Mouse (Mus musculus) heart, postnatal 0 days (tissue): ENCODE measurements around the gene Runx3. TPM values are rescaled to one million over a fixed set of nuclear protein-coding genes. Genes with fewer than 3 reads are reported as not detected.

Source experiments
- ATAC-seq: fragments of 200-750 bp; cut with Nextera tagmentation; 2 replicates; pipeline ENCODE4 v1.8.0; 2017; ENCODE audit warnings: low read depth, moderate number of reproducible peaks, moderate library complexity; ENCODE audit not compliant: insufficient read depth
- DNase-seq: peaks from one replicate; pipeline ENCODE4 v3.0.0-alpha.2; 2016; ENCODE audit warnings: low spot score
- H3K27ac ChIP-seq: fragments of 300-500 bp; sonication (generic); 2 replicates; pipeline ENCODE4 v1.5.1; 2014; ENCODE audit warnings: low read depth, mild to moderate bottlenecking
- H3K27me3 ChIP-seq: fragments of 300-500 bp; sonication (generic); 2 replicates; pipeline ENCODE4 v1.6.1; 2014; ENCODE audit warnings: low read length, mixed read lengths; ENCODE audit not compliant: control insufficient read depth, insufficient read depth
- H3K36me3 ChIP-seq: fragments of 300-500 bp; sonication (generic); replicated peaks from 2 replicates; pipeline ENCODE4 v1.6.1; 2014; ENCODE audit warnings: low read length, mixed read lengths; ENCODE audit not compliant: control insufficient read depth, insufficient read depth
- H3K4me1 ChIP-seq: fragments of 300-500 bp; sonication (generic); 2 replicates; pipeline ENCODE4 v1.6.1; 2014; ENCODE audit warnings: antibody characterized with exemption; ENCODE audit not compliant: control insufficient read depth, insufficient read depth
- H3K4me2 ChIP-seq: fragments of 300-500 bp; sonication (generic); 2 replicates; pipeline ENCODE4 v1.6.1; 2014; ENCODE audit warnings: low read depth, mild to moderate bottlenecking, low read length, moderate library complexity
- H3K4me3 ChIP-seq: fragments of 300-500 bp; sonication (generic); 2 replicates; pipeline ENCODE4 v1.5.1; 2014; ENCODE audit warnings: low read depth, low read length
- H3K9ac ChIP-seq: fragments of 300-500 bp; sonication (generic); replicated peaks from 2 replicates; pipeline ENCODE4 v1.6.1; 2014; ENCODE audit warnings: low read depth, low read length, mixed read lengths
- H3K9me3 ChIP-seq: fragments of 300-500 bp; sonication (generic); replicated peaks from 2 replicates; pipeline ENCODE4 v1.6.1; 2016; ENCODE audit warnings: low read length; ENCODE audit not compliant: control insufficient read depth
- CTCF ChIP-seq: IDR thresholded peaks from 2 replicates; pipeline ENCODE4 v1.5.1; 2016; ENCODE audit warnings: antibody characterized with exemption, control low read depth, low read depth
- EP300 ChIP-seq: IDR thresholded peaks from 2 replicates; pipeline ENCODE4 v1.6.1; 2016; ENCODE audit warnings: antibody characterized with exemption, low read depth
- WGBS: fragments of 180-500 bp; shearing (Covaris S2); extraction: QIAGEN DNeasy Blood & Tissue Kit; methylation state at CpG from one replicate; pipeline ENCODE4 v1.1.7; 2014; 5-methylcytosine and 5-hydroxymethylcytosine counted together
- polyA plus RNA-seq: library from polyadenylated mRNA; unstranded; fragments of >200 nt; fragmentation: Nextera tagmentation; extraction: Ambion mirVana; gene quantifications from 2 replicates; pipeline ENCODE4 v1.2.1, GENCODE M21; 2015
- total RNA-seq: library from RNA; depleted of rRNA; stranded (reverse); fragments of >200 nt; gene quantifications from 2 replicates; pipeline ENCODE4 v1.2.3, GENCODE M21; 2014; ENCODE audit warnings: low replicate concordance

Runx3 gene
- total and polyA plus RNA-seq, 2 experiments from 2014 or later, result 0.07 to 0.11 TPM

DNA sequence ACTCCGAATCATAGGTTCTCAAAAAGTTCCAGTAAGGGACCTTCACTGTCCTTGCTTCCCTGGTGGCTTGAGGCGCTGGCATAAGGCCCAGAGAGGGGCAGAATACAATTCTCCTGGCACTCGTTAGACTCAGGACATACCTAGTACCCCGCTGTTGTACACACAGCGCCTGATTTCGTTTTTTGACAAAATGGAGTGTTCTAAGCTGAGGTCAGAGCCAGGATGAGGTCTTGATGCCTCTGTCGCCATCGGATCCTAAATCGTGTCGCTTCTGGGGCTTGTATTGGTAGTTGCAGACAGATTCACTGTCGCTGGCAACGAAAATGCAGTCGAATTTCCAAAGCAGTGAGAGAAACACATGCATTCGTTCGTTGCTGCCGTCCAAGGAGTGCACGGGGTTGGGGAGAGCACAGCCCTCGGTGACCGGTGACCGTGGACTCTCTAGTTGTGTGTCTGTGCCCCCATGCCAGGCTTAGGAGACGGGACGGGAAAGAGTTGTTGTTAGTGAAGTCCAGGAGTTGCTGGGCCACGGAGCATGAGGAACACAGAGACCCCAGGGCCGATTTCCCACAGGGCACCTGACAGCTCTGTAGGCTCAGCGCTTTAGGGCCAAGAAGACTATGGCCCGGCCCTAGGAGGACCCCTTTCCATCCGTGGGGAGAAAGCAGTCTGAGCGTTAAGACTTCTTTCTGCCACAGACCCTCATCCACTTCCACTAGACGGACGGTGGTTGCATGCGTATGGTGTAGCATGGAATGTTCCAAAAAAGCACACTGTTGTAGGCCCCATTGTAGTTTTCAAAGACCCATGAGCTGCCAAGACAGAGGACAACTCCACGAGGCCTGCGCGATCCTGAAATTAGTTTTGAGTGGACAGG is 30.9 kb downstream of the Runx3 start:
- TF ChIP-seq EP300 (no peak), CTCF (no peak)
- Histone ChIP-seq H3K27me3 (peaks cover 100% of the 10 kb centered on the region), H3K4me3 (no peak overlapping the region), H3K9me3 (no peaks in the 10 kb centered on the region), H3K9ac (no peak overlapping the region), H3K36me3 (no peaks in the 10 kb centered on the region), H3K27ac (no peak overlapping the region), H3K4me2 (no peak overlapping the region), H3K4me1 (no peaks in the 10 kb centered on the region)
- DNase-seq (peak; percentile 5), ATAC-seq (no peak)
- 12% methylated on average over 34 of the region's 34 CpGs for WGBS

DNA sequence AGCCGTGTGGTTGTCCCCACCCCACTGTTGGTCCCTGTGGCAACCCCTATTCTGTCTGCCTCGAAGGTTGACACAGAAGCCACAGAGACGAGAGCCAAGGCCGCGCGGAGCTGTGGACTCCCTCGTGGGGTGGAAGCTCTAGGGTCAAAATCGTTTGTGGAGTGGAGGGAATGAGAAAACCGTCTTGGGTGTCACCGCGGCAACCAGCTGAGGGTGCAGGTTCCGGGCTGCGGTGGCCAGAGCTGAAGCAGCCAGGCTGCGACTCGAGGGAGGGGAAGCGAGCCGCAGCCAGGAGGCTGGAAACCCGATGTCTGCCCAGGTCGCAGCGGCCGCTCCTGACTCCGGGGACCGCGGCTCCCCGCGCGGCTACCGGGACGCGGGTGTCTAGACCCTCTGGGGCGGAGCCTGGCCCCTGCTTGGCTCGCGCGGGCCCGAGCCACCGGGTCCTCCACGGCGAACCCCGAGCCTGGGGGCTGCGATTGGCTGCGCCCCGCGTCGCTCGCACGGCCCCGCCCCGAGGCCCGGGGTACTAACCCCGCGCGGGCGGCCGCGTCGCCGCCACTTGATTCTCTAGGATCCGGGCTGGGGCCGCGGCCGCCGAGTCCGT is 31.6 kb downstream of the Runx3 start:
- Histone ChIP-seq H3K36me3 (no peaks in the 10 kb centered on the region), H3K4me1 (no peaks in the 10 kb centered on the region), H3K9ac (peak overlapping the region; percentile 38; the same call in 1 of the 2 replicates), H3K27me3 (peaks cover 100% of the 10 kb centered on the region), H3K9me3 (no peaks in the 10 kb centered on the region), H3K4me3 (peak overlapping the region; percentile 47), H3K27ac (no peak overlapping the region), H3K4me2 (peak overlapping the region; percentile 66)
- ATAC-seq (no peak), DNase-seq (no peak)
- WGBS, result 2% methylated on average over 61 of the region's 63 CpGs
- TF ChIP-seq CTCF (no peak), EP300 (no peak)

DNA sequence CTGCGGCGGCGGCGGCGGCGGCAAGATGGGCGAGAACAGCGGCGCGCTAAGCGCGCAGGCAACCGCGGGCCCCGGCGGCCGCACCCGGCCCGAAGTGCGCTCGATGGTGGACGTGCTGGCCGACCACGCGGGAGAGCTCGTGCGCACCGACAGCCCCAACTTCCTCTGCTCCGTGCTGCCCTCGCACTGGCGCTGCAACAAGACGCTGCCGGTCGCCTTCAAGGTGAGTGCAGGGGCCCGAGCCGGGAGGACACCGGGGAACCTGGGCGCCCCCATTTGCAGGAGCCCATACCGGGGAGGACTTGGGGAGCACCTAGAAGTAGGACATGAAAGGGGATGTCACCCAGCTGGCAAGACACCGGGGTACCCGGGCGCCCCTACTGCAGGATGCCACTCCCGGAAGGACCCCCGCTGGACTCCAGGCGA is 32.4 kb downstream of the Runx3 start:
- Histone ChIP-seq H3K4me2 (peak overlapping the region; percentile 66), H3K9ac (peak overlapping the region; percentile 38; the same call in 1 of the 2 replicates), H3K4me3 (peak overlapping the region; percentile 47), H3K4me1 (no peaks in the 10 kb centered on the region), H3K27me3 (peaks cover 100% of the 10 kb centered on the region), H3K27ac (no peak overlapping the region), H3K36me3 (no peaks in the 10 kb centered on the region), H3K9me3 (no peaks in the 10 kb centered on the region)
- 3% methylated on average over 15 of the region's 45 CpGs for WGBS
- TF ChIP-seq CTCF (no peak), EP300 (no peak)
- ATAC-seq (no peak), DNase-seq (peak; percentile 5)

DNA sequence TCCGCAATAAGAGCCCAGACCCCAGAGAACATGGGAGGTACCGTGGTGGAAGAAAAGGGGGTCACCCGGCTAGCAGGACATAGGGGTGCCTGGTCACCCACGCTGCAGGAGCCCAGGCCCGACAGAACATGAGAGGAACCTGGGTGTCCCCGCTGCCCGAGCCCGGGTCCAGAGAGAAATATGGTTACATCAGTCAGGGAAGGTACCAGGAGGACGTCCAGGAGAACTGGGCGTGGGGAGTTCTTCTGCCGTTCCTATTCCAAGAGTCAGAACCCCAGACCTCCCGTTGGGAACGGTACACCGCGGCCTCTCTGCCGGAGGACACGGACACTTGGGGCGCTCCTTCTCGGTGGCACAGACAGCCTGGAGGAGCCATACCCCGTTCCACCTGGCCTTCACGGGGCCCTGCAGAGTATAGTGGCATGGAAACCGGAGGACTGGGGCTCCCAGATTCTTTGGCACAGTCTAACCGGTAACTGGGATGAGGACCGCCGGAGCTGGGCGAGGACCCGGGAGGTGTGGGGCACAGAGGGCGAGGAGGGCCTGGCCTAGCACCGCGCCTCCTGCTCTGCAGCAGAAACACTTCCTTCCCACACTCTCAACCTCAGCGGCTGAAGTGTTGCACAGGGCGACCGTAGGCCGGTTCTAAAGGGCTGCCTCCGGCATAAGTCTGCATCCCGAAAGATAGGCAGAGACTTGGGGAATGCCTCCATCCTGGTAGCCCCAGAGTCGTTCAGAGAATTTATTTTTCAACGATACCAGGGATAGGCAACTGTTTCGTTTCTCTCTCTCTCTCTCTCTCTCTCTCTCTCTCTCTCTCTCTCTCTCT is 33.0 kb downstream of the Runx3 start:
- peak; percentile 6 for DNase-seq
- WGBS, result 2% methylated on average over 39 of the region's 39 CpGs
- Histone ChIP-seq H3K9ac (no peak overlapping the region), H3K36me3 (no peaks in the 10 kb centered on the region), H3K4me3 (peak overlapping the region; percentile 47), H3K27ac (no peak overlapping the region), H3K4me1 (no peaks in the 10 kb centered on the region), H3K27me3 (peaks cover 100% of the 10 kb centered on the region), H3K9me3 (no peaks in the 10 kb centered on the region), H3K4me2 (peak overlapping the region; percentile 66; the same call in 1 of the 2 replicates)
- no peak for TF ChIP-seq CTCF
- no peak for TF ChIP-seq EP300
- 0 out of 2 replicates have a peak, but pooled peaks have one; percentile 9 for ATAC-seq
